8 mouse cellular contexts compared by ENCODE assay signal in genomic region chr5:74064844-74065243, GRCm38 (mm10). TPM values are rescaled to one million over a fixed set of nuclear protein-coding genes. Genes with fewer than 3 reads are reported as not detected.
DNase-seq lines count a peak whose midpoint lies in the region; ATAC-seq and TF ChIP-seq lines count a peak whose summit lies in the region.

No protein-coding gene starts in this region.

- no peak overlapping the region for H3K9ac ChIP-seq in kidney, embryonic 15.5 days
- H3K9ac ChIP-seq in heart, postnatal 0 days (replicated peaks; ENCODE audit: low read depth, low read length) = peak overlapping the region; percentile 4; the same call in 1 of the 2 replicates

- no peak for TF ChIP-seq EP300 in heart, postnatal 0 days (IDR thresholded peaks at IDR 0.05; ENCODE audit: low read depth)

- H3K36me3 ChIP-seq in kidney, embryonic 15.5 days = no peaks in the 10 kb centered on the region
- no peaks in the 10 kb centered on the region for H3K36me3 ChIP-seq in heart, postnatal 0 days (replicated peaks; ENCODE audit: control insufficient read depth, insufficient read depth, low read length)

- DNase-seq in kidney, adult 11 months = no peak
- DNase-seq in brain, adult 2 months (ENCODE audit: low read depth, low spot score) = peak; percentile 43
- DNase-seq in heart, postnatal 0 days (ENCODE audit: low spot score) = no peak
- DNase-seq in adrenal gland, adult (ENCODE audit: inconsistent age in 2 of 2, low spot score in 1 of 2) = no peak
- DNase-seq in layer of hippocampus, adult 18-20 months (ENCODE audit: low spot score in 2 of 2) = no peak
- no peak for DNase-seq in urinary bladder, postnatal 10 days (ENCODE audit: low spot score)

- no peaks in the 10 kb centered on the region for H3K27me3 ChIP-seq in kidney, embryonic 15.5 days
- no peaks in the 10 kb centered on the region for H3K27me3 ChIP-seq in heart, postnatal 0 days (ENCODE audit: control insufficient read depth, insufficient read depth, low read length)

- no peaks in the 10 kb centered on the region for H3K9me3 ChIP-seq in kidney, embryonic 15.5 days (replicated peaks)
- H3K9me3 ChIP-seq in heart, postnatal 0 days (replicated peaks; ENCODE audit: control insufficient read depth, low read length) = no peaks in the 10 kb centered on the region

- H3K27ac ChIP-seq in kidney, embryonic 15.5 days = 0 out of 2 replicates have a peak overlapping the region, but pooled peaks have one; percentile 32
- H3K27ac ChIP-seq in heart, postnatal 0 days (ENCODE audit: low read depth) = no peak overlapping the region

- ATAC-seq in kidney, embryonic 15.5 days (replicated peaks; ENCODE audit: low FRiP score) = no peak
- no peak for ATAC-seq in heart, postnatal 0 days (ENCODE audit: insufficient read depth, low read depth)
- ATAC-seq in megakaryocyte-erythroid progenitor cell, adult 5-6 weeks (replicated peaks; ENCODE audit: low FRiP score, low TSS enrichment, poor library complexity, severe bottlenecking) = peak; percentile 75

- peak overlapping the region; percentile 79 for H3K4me2 ChIP-seq in kidney, embryonic 15.5 days
- peak overlapping the region; percentile 94 for H3K4me2 ChIP-seq in heart, postnatal 0 days (ENCODE audit: low read depth, low read length)

- WGBS in kidney, embryonic 15.5 days = 77% methylated on average over 7 of the region's 7 CpGs
- 47% methylated on average over 7 of the region's 7 CpGs for WGBS in heart, postnatal 0 days

- peaks cover 68% of the 10 kb centered on the region for H3K4me1 ChIP-seq in kidney, embryonic 15.5 days
- H3K4me1 ChIP-seq in heart, postnatal 0 days (ENCODE audit: control insufficient read depth, insufficient read depth) = peaks cover 52% of the 10 kb centered on the region

- H3K4me3 ChIP-seq in kidney, embryonic 15.5 days (replicated peaks) = no peak overlapping the region; the same call in 1 of the 2 replicates
- 0 out of 2 replicates have a peak overlapping the region, but pooled peaks have one; percentile 3 for H3K4me3 ChIP-seq in heart, postnatal 0 days (ENCODE audit: low read depth, low read length)

- no peak for TF ChIP-seq CTCF in heart, postnatal 0 days (IDR thresholded peaks at IDR 0.05; ENCODE audit: low read depth)

RNA-seq across cellular contexts. Expression of gene Usp46, which starts 3.4 kb away (rescaled TPM):
- polyA plus RNA-seq in kidney, embryonic 15.5 days (2015; fragmentation: Nextera tagmentation; extraction: Ambion mirVana) = 28.4 and 29.4 TPM in 2 replicates
- total RNA-seq in heart, postnatal 0 days (2014; rRNA removed; ENCODE audit: low replicate concordance) = 47.3 and 54.5 TPM in 2 replicates
- 22.9 and 27.2 TPM in 2 replicates for polyA plus RNA-seq in heart, postnatal 0 days (2015; fragmentation: Nextera tagmentation; extraction: Ambion mirVana)
- 37.3 and 54.5 TPM in 2 replicates for total RNA-seq in megakaryocyte-erythroid progenitor cell, adult 5-6 weeks (2014; fragmentation: Nextera tagmentation)
- total RNA-seq in megakaryocyte-erythroid progenitor cell, adult 5-6 weeks (2017) = 28.0 and 41.4 TPM in 2 replicates
- 100 to 1,000 TPM; 139 TPM for total RNA-seq in layer of hippocampus, adult 18-20 months (2021)
